ENCODE assay signal across 9 mouse cellular contexts in genomic region chr13:52079678-52080246, GRCm38 (mm10).
A peak's percentile ranks its signal among the peaks of the same experiment; 100 is the strongest.
DNase-seq lines count a peak whose midpoint lies in the region; ATAC-seq lines count a peak whose summit lies in the region.
"Had no signal": no experiment of that assay in that cellular context is flagged by ENCODE, and none has a peak within 500 bp of the region (broad histone marks: within the 10 kb centered on the region; RNA-seq: fewer than 3 reads in every experiment).

No protein-coding gene starts in this region.

- peaks cover 17% of the 10 kb centered on the region for H3K4me1 ChIP-seq in neural tube, embryonic 13.5 days (replicated peaks)
- peaks cover 10% of the 10 kb centered on the region for H3K4me1 ChIP-seq in intestine, embryonic 16.5 days (ENCODE audit: control insufficient read depth, insufficient read depth, low read length)
- H3K4me1 ChIP-seq in stomach, embryonic 14.5 days (ENCODE audit: control insufficient read depth, insufficient read depth, low read length): peaks cover 14% of the 10 kb centered on the region

- no peaks in the 10 kb centered on the region for H3K27me3 ChIP-seq in neural tube, embryonic 13.5 days
- no peaks in the 10 kb centered on the region for H3K27me3 ChIP-seq in intestine, embryonic 16.5 days (replicated peaks; ENCODE audit: control insufficient read depth, insufficient read depth, low read length)
- H3K27me3 ChIP-seq in stomach, embryonic 14.5 days (ENCODE audit: control insufficient read depth, insufficient read depth, low read length): no peaks in the 10 kb centered on the region

- 69% methylated on average over 14 of the region's 14 CpGs for WGBS in neural tube, embryonic 13.5 days
- 46% methylated on average over 14 of the region's 14 CpGs for WGBS in intestine, embryonic 16.5 days
- 31% methylated on average over 14 of the region's 14 CpGs for WGBS in stomach, embryonic 14.5 days

- H3K4me2 ChIP-seq in neural tube, embryonic 13.5 days: no peak overlapping the region
- H3K4me2 ChIP-seq in intestine, embryonic 16.5 days (ENCODE audit: low read depth, low read length): no peak overlapping the region; the same call in 1 of the 2 replicates
- peak overlapping the region; percentile 18; the same call in 1 of the 2 replicates for H3K4me2 ChIP-seq in stomach, embryonic 14.5 days (replicated peaks; ENCODE audit: low read depth, low read length)

- H3K36me3 ChIP-seq in neural tube, embryonic 13.5 days: no peaks in the 10 kb centered on the region
- no peaks in the 10 kb centered on the region for H3K36me3 ChIP-seq in intestine, embryonic 16.5 days (ENCODE audit: control insufficient read depth, insufficient read depth, low read length)
- H3K36me3 ChIP-seq in stomach, embryonic 14.5 days (ENCODE audit: control insufficient read depth, insufficient read depth, low read length): no peaks in the 10 kb centered on the region

- DNase-seq in neural tube, embryonic 10.5 days (ENCODE audit: extremely low spot score, low spot score): no peak
- peak; percentile 43 to 57 for DNase-seq in gastrocnemius, adult 8-10 months (ENCODE audit: low spot score in 2 of 2)
- DNase-seq in urinary bladder, postnatal 25 days (ENCODE audit: low spot score): no peak
- DNase-seq: thymus, adult 2 months had no signal

- H3K27ac ChIP-seq in neural tube, embryonic 13.5 days (replicated peaks): 0 out of 2 replicates have a peak overlapping the region, but pooled peaks have one; percentile 18
- peak overlapping the region; percentile 82 for H3K27ac ChIP-seq in intestine, embryonic 16.5 days (ENCODE audit: low read length)
- peak overlapping the region; percentile 18; the same call in 1 of the 2 replicates for H3K27ac ChIP-seq in stomach, embryonic 14.5 days (ENCODE audit: low read length)

- no peaks in the 10 kb centered on the region for H3K9me3 ChIP-seq in neural tube, embryonic 13.5 days
- no peaks in the 10 kb centered on the region for H3K9me3 ChIP-seq in intestine, embryonic 16.5 days (ENCODE audit: control insufficient read depth, low read length)
- H3K9me3 ChIP-seq in stomach, embryonic 14.5 days (ENCODE audit: control insufficient read depth, low read depth, low read length): no peaks in the 10 kb centered on the region

- ATAC-seq in neural tube, embryonic 13.5 days (ENCODE audit: low read depth): no peak
- peak; percentile 71 for ATAC-seq in intestine, embryonic 16.5 days
- no peak for ATAC-seq in stomach, embryonic 14.5 days (ENCODE audit: insufficient number of reproducible peaks, insufficient read depth, low FRiP score, low read depth)
- no peak for ATAC-seq in erythroid progenitor cell, adult 5-6 weeks (replicated peaks; ENCODE audit: low FRiP score, poor library complexity, severe bottlenecking)
- ATAC-seq in megakaryocyte progenitor cell, adult 5-6 weeks (replicated peaks; ENCODE audit: poor library complexity): no peak

- H3K9ac ChIP-seq in neural tube, embryonic 13.5 days: no peak overlapping the region
- H3K9ac ChIP-seq in intestine, embryonic 16.5 days (ENCODE audit: low read depth, low read length): peak overlapping the region; percentile 42; the same call in 1 of the 2 replicates
- H3K9ac ChIP-seq in stomach, embryonic 14.5 days (replicated peaks; ENCODE audit: low read depth, low read length): no peak overlapping the region

- H3K4me3 ChIP-seq in neural tube, embryonic 13.5 days: no peak overlapping the region
- H3K4me3 ChIP-seq in intestine, embryonic 16.5 days (ENCODE audit: low read length): no peak overlapping the region
- no peak overlapping the region for H3K4me3 ChIP-seq in stomach, embryonic 14.5 days (ENCODE audit: low read depth, low read length)

Comparison
In these comparisons a context has a peak if more than half of its experiments do, and no peak if none do; other contexts are left out.
1. H3K27ac ChIP-seq: peak in every context shown above with its lines; median percentile 82 in intestine, embryonic 16.5 days; 18 in neural tube, embryonic 13.5 days; 18 in stomach, embryonic 14.5 days.
2. DNase-seq: peak in gastrocnemius, adult 8-10 months (2 of 2); none in neural tube, embryonic 10.5 days (single experiment) and urinary bladder, postnatal 25 days (single experiment).